ENCODE assay signal across 11 mouse cellular contexts in the genomic region with DNA sequence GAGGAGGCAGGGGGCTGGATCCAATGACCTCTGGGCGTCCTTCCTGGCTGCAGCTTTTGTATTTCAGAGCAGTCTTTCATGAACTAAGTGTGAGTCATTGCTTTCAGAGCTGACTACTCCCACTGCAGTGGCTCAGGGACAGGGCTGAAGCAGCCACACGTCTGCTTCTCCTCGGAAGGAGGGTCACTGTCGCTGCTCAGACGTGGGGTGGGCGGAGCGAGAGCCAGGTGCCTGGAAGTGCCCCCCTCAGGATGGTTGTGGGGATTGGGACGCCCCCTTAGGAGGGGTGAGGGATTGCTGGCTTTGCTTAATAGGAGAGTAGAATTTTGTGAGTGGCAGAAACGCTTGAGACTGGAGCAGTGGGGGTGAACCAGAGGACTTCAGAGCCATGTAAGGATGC. TPM values are rescaled to one million over a fixed set of nuclear protein-coding genes. Genes with fewer than 3 reads are reported as not detected.
A peak's percentile ranks its signal among the peaks of the same experiment; 100 is the strongest.
DNase-seq lines count a peak whose midpoint lies in the region; ATAC-seq and TF ChIP-seq lines count a peak whose summit lies in the region.
"Had no signal": no experiment of that assay in that cellular context is flagged by ENCODE, and none has a peak within 500 bp of the region (broad histone marks: within the 10 kb centered on the region; RNA-seq: fewer than 3 reads in every experiment).

No protein-coding gene starts in this region.

- no peaks in the 10 kb centered on the region for H3K9me3 ChIP-seq in heart, embryonic 16.5 days (replicated peaks; ENCODE audit: control insufficient read depth, low read length)
- H3K9me3 ChIP-seq in neural tube, embryonic 13.5 days = no peaks in the 10 kb centered on the region
- H3K9me3 ChIP-seq: forebrain, embryonic 10.5 days had no signal

- no peak overlapping the region for H3K4me3 ChIP-seq in heart, embryonic 16.5 days (ENCODE audit: low read length)
- H3K4me3 ChIP-seq in heart, adult 2 months = no peak overlapping the region
- H3K4me3 ChIP-seq in neural tube, embryonic 13.5 days = no peak overlapping the region
- H3K4me3 ChIP-seq in olfactory bulb, adult 2 months (ENCODE audit: insufficient read depth, low read depth, low read length) = peak overlapping the region; percentile 38
- H3K4me3 ChIP-seq: forebrain, embryonic 10.5 days had no signal

- H3K36me3 ChIP-seq in heart, embryonic 16.5 days (ENCODE audit: control insufficient read depth, insufficient read depth) = no peaks in the 10 kb centered on the region
- no peaks in the 10 kb centered on the region for H3K36me3 ChIP-seq in heart, adult 2 months (ENCODE audit: control insufficient read depth, insufficient read depth, low read length)
- no peaks in the 10 kb centered on the region for H3K36me3 ChIP-seq in neural tube, embryonic 13.5 days
- H3K36me3 ChIP-seq: forebrain, embryonic 10.5 days had no signal

- H3K27ac ChIP-seq in heart, embryonic 16.5 days (ENCODE audit: low read length) = no peak overlapping the region; the same call in 1 of the 2 replicates
- no peak overlapping the region for H3K27ac ChIP-seq in heart, adult 2 months
- H3K27ac ChIP-seq in neural tube, embryonic 13.5 days (replicated peaks) = no peak overlapping the region
- H3K27ac ChIP-seq in olfactory bulb, adult 2 months (ENCODE audit: insufficient read depth, low read depth, low read length) = peak overlapping the region; percentile 97
- H3K27ac ChIP-seq: forebrain, embryonic 10.5 days had no signal

- TF ChIP-seq EP300 in heart, adult 2 months (IDR thresholded peaks at IDR 0.05; ENCODE audit: insufficient read depth, low read depth, low read length) = no peak

- peak overlapping the region; percentile 30 for H3K4me2 ChIP-seq in heart, embryonic 16.5 days (ENCODE audit: low read depth, low read length)
- no peak overlapping the region for H3K4me2 ChIP-seq in neural tube, embryonic 13.5 days

- ATAC-seq in heart, embryonic 16.5 days (replicated peaks; ENCODE audit: extremely low read depth, insufficient read depth, low FRiP score) = no peak
- no peak for ATAC-seq in neural tube, embryonic 13.5 days (ENCODE audit: low read depth)
- ATAC-seq: midbrain, embryonic 16.5 days had no signal

- DNase-seq in heart, adult 2 months = no peak
- DNase-seq in neural tube, embryonic 10.5 days (ENCODE audit: extremely low spot score, low spot score) = no peak
- DNase-seq in Muller cell, postnatal 12 days (ENCODE audit: inconsistent ontology term) = peak; percentile 72
- no peak for DNase-seq in T-cell, adult 2 months (ENCODE audit: low spot score)
- no peak for DNase-seq in yolk sac, embryonic 10.5 days (ENCODE audit: low spot score)
- DNase-seq: lung, adult 2 months had no signal

- peaks cover 11% of the 10 kb centered on the region for H3K27me3 ChIP-seq in heart, embryonic 16.5 days (ENCODE audit: control insufficient read depth, insufficient read depth, low read length)
- H3K27me3 ChIP-seq in heart, adult 2 months (ENCODE audit: control insufficient read depth, insufficient read depth, low read length) = peaks cover 5% of the 10 kb centered on the region
- peaks cover 9% of the 10 kb centered on the region; the same call in 1 of the 2 replicates for H3K27me3 ChIP-seq in neural tube, embryonic 13.5 days

- WGBS in heart, embryonic 16.5 days = 15% methylated on average over 9 of the region's 9 CpGs
- 11% methylated on average over 9 of the region's 9 CpGs for WGBS in heart, adult 2 months
- WGBS in neural tube, embryonic 13.5 days = 26% methylated on average over 9 of the region's 9 CpGs
- 10% methylated on average over 9 of the region's 9 CpGs for WGBS in olfactory bulb, adult 2 months

- TF ChIP-seq POLR2A in heart, adult 2 months (IDR thresholded peaks at IDR 0.05; ENCODE audit: insufficient read depth, low read depth, low read length) = no peak
- TF ChIP-seq POLR2A in olfactory bulb, adult 2 months (IDR thresholded peaks at IDR 0.05; ENCODE audit: insufficient read depth, low read depth, low read length) = no peak

- H3K79me2 ChIP-seq in heart, adult 2 months (replicated peaks; ENCODE audit: control insufficient read depth, insufficient read depth, low read length) = no peaks in the 10 kb centered on the region

- peaks cover 15% of the 10 kb centered on the region for H3K4me1 ChIP-seq in heart, embryonic 16.5 days (ENCODE audit: control insufficient read depth, insufficient read depth, low read length)
- H3K4me1 ChIP-seq in heart, adult 2 months (ENCODE audit: control insufficient read depth, insufficient read depth, low read length) = no peaks in the 10 kb centered on the region
- peaks cover 30% of the 10 kb centered on the region for H3K4me1 ChIP-seq in neural tube, embryonic 13.5 days (replicated peaks)
- peaks cover 43% of the 10 kb centered on the region for H3K4me1 ChIP-seq in olfactory bulb, adult 2 months (ENCODE audit: control insufficient read depth, insufficient read depth, low read length)

- no peak for TF ChIP-seq CTCF in heart, adult 2 months (IDR thresholded peaks at IDR 0.05)
- no peak for TF ChIP-seq CTCF in olfactory bulb, adult 2 months (IDR thresholded peaks at IDR 0.05; ENCODE audit: insufficient read depth, low read depth, low read length)

- intact Hi-C loops in heart, adult 2 months (cut with DNase I) = no loop called here

- H3K9ac ChIP-seq in heart, embryonic 16.5 days (ENCODE audit: low read length) = peak overlapping the region; percentile 42; the same call in 1 of the 2 replicates
- H3K9ac ChIP-seq in heart, adult 2 months (ENCODE audit: low read depth, low read length) = no peak overlapping the region
- H3K9ac ChIP-seq in neural tube, embryonic 13.5 days = peak overlapping the region; percentile 26; the same call in 1 of the 2 replicates

RNA-seq across cellular contexts. Expression of a gene that starts 4.2 kb away (rescaled TPM):
- 0.62 and 0.75 TPM in 2 replicates for polyA plus RNA-seq in heart, embryonic 16.5 days (2015; fragmentation: Nextera tagmentation; extraction: Ambion mirVana)
- total RNA-seq in heart, adult 2 months (2021) = under 1 TPM; 0.10 to 0.20 TPM
- 0.09 and 0.35 TPM in 2 replicates for polyA plus RNA-seq in heart, adult 2 months (2012; rRNA removed)
- 12.5 and 13.9 TPM in 2 replicates for polyA plus RNA-seq in neural tube, embryonic 13.5 days (2015; fragmentation: Nextera tagmentation; extraction: Ambion mirVana)
- polyA plus RNA-seq in olfactory bulb, adult 2 months (2012; ENCODE audit: insufficient read depth, insufficient read length, low replicate concordance, missing spikeins) = not detected in 2 replicates

RNA-seq across cellular contexts. Expression of a gene that starts 31.0 kb away (rescaled TPM):
- 596 and 670 TPM in 2 replicates for polyA plus RNA-seq in heart, embryonic 16.5 days (2015; fragmentation: Nextera tagmentation; extraction: Ambion mirVana)
- 100 to 1,000 TPM; 505 to 604 TPM for total RNA-seq in heart, adult 2 months (2021)
- 348 and 422 TPM in 2 replicates for polyA plus RNA-seq in heart, adult 2 months (2012; rRNA removed)
- 660 and 722 TPM in 2 replicates for polyA plus RNA-seq in neural tube, embryonic 13.5 days (2015; fragmentation: Nextera tagmentation; extraction: Ambion mirVana)
- not detected in 2 replicates for polyA plus RNA-seq in olfactory bulb, adult 2 months (2012; ENCODE audit: insufficient read depth, insufficient read length, low replicate concordance, missing spikeins)

RNA-seq across cellular contexts. Expression of a gene that starts 34.6 kb away (rescaled TPM):
- polyA plus RNA-seq in heart, embryonic 16.5 days (2015; fragmentation: Nextera tagmentation; extraction: Ambion mirVana) = 6.3 and 6.7 TPM in 2 replicates
- total RNA-seq in heart, adult 2 months (2021) = 1 to 10 TPM; 5.9 to 6.1 TPM
- 10.0 and 10.5 TPM in 2 replicates for polyA plus RNA-seq in heart, adult 2 months (2012; rRNA removed)
- 50.0 and 52.1 TPM in 2 replicates for polyA plus RNA-seq in neural tube, embryonic 13.5 days (2015; fragmentation: Nextera tagmentation; extraction: Ambion mirVana)
- not detected in 2 replicates for polyA plus RNA-seq in olfactory bulb, adult 2 months (2012; ENCODE audit: insufficient read depth, insufficient read length, low replicate concordance, missing spikeins)

Comparison
In these comparisons a context has a peak if more than half of its experiments do, and no peak if none do; other contexts are left out.
1. RNA of a gene that starts 31.0 kb away (polyA plus RNA-seq): 660 to 722 TPM in neural tube, embryonic 13.5 days, 596 to 670 TPM in heart, embryonic 16.5 days and 348 to 422 TPM in heart, adult 2 months; not detected in olfactory bulb, adult 2 months; every median in the first group is over 100 times any median in the second.